Mouse (Mus musculus): ENCODE results near the gene Ing2. TPM values are rescaled to one million over a fixed set of nuclear protein-coding genes. Genes with fewer than 3 reads are reported as not detected.

Ing2 gene
- polyA plus RNA-seq, 1 experiment: 2.6 TPM

DNA sequence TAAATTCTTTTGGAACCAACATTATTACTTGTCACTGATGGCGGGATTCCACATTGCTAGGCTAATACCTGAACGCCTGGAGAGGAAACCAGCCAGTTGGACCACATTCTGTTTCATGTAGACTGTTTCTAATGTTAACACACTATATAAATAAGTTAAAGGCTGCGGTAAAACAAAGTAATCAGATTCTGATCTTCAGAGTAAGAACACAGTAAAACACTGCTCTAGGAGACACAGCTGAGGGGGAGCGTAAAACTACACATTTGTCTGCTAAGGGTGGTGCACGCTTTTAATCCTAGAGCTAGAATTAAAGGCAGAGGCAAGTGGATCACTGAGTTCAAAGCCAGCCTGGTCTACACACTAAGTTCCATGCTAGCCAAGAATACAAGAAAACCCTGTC, 12.6 kb downstream of the Ing2 start:
- no peak for DNase-seq (ENCODE audit: low read depth in 1 of 2, low spot score in 2 of 2)
- no peaks in the 10 kb centered on the region for H3K36me3 ChIP-seq (ENCODE audit: control insufficient read depth, insufficient read depth, low read length)
- H3K27ac ChIP-seq (ENCODE audit: insufficient read depth, low read length): no peak overlapping the region
- H3K4me3 ChIP-seq (ENCODE audit: extremely low read depth, insufficient read depth, insufficient read length): no peak overlapping the region
- no peaks in the 10 kb centered on the region for H3K4me1 ChIP-seq (ENCODE audit: control insufficient read depth, insufficient read depth, insufficient read length)
- 94% methylated on average over 5 of the region's 5 CpGs for WGBS
- no peaks in the 10 kb centered on the region for H3K27me3 ChIP-seq (ENCODE audit: control insufficient read depth, insufficient read depth, low read length)
- no peak for TF ChIP-seq POLR2A (IDR thresholded peaks at IDR 0.05; ENCODE audit: low read depth, low read length)

DNA sequence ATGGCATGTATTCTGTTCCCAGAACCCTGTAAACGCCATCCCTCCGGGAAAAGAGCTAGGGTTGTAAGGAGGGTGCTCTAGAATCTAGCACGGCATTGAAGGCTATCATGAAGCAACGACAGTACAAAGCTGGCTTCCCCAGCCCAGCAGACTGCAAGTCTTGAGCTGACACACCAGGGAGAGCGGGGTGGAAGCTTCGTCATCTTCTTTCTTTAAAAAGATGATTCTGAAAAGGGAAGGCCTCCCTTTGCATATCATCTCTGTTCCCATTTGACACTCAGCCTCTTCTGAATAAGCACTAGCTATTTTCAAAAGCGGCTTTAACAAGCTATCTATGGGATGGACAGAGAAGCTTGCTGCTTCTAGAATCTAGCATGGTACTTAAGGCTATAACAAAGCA, 15.0 kb downstream of the Ing2 start:
- no peak for TF ChIP-seq POLR2A (IDR thresholded peaks at IDR 0.05; ENCODE audit: low read depth, low read length)
- no peak for TF ChIP-seq CTCF (IDR thresholded peaks at IDR 0.05; ENCODE audit: extremely low read depth, insufficient read depth, insufficient read length, insufficient replicate concordance)
- 92% methylated on average over 7 of the region's 7 CpGs for WGBS
- no peak overlapping the region for H3K4me3 ChIP-seq (ENCODE audit: extremely low read depth, insufficient read depth, insufficient read length)
- H3K27ac ChIP-seq (ENCODE audit: insufficient read depth, low read length): no peak overlapping the region
- no peaks in the 10 kb centered on the region for H3K27me3 ChIP-seq (ENCODE audit: control insufficient read depth, insufficient read depth, low read length)
- no peaks in the 10 kb centered on the region for H3K4me1 ChIP-seq (ENCODE audit: control insufficient read depth, insufficient read depth, insufficient read length)
- H3K36me3 ChIP-seq (ENCODE audit: control insufficient read depth, insufficient read depth, low read length): no peaks in the 10 kb centered on the region
- DNase-seq (ENCODE audit: low read depth in 1 of 2, low spot score in 2 of 2): no peak

DNA sequence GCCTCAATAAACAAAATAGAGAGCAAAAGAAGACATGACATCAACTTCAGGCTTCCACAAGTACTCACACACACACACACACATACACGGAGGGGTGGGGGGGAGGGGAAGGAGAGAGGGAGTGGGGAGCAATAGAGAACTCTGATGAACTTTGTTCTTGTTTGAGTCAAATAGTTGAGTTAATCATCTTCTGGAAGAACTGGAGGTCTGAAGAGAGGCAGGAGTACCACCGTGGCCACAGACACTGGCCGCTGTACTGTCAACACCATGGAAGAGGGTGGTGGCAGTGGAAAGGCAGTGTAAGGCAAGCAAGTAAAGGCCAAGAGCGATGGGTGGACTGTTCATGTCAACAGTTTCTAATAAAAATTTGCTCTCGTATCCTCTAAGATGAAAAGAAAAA, 15.9 kb downstream of the Ing2 start:
- H3K4me1 ChIP-seq (ENCODE audit: control insufficient read depth, insufficient read depth, insufficient read length): no peaks in the 10 kb centered on the region
- no peaks in the 10 kb centered on the region for H3K27me3 ChIP-seq (ENCODE audit: control insufficient read depth, insufficient read depth, low read length)
- no peak for DNase-seq (ENCODE audit: low read depth in 1 of 2, low spot score in 2 of 2)
- no peak overlapping the region for H3K4me3 ChIP-seq (ENCODE audit: extremely low read depth, insufficient read depth, insufficient read length)
- no peak overlapping the region for H3K27ac ChIP-seq (ENCODE audit: insufficient read depth, low read length)
- 91% methylated on average over 5 of the region's 5 CpGs for WGBS
- no peak for TF ChIP-seq POLR2A (IDR thresholded peaks at IDR 0.05; ENCODE audit: low read depth, low read length)
- no peaks in the 10 kb centered on the region for H3K36me3 ChIP-seq (ENCODE audit: control insufficient read depth, insufficient read depth, low read length)

DNA sequence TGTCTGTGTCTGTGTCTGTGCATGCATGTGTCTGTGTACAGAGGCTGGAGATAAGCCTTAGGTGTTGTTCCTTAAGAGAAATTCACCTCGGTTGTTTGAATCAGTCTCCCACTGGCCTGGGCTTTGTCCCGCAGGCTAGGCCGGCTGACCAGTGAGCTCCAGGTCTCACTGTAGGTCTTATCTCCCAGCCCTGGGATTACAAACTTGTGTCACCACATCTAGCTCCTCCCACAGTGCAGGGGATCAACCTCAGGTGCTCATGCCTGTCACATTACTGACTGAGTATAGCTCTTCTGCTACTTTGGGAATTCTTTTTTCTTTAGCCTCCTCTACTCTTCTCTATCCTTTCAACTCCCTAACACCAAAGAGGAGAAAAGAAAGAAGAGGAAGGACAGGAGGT, 20.9 kb downstream of the Ing2 start:
- Histone ChIP-seq H3K4me1 (ENCODE audit: control insufficient read depth, insufficient read depth, insufficient read length) (no peaks in the 10 kb centered on the region), H3K27me3 (ENCODE audit: control insufficient read depth, insufficient read depth, low read length) (no peaks in the 10 kb centered on the region), H3K27ac (ENCODE audit: insufficient read depth, low read length) (no peak overlapping the region), H3K36me3 (ENCODE audit: control insufficient read depth, insufficient read depth, low read length) (no peaks in the 10 kb centered on the region), H3K4me3 (ENCODE audit: extremely low read depth, insufficient read depth, insufficient read length) (no peak overlapping the region)
- no peak for TF ChIP-seq CTCF (IDR thresholded peaks at IDR 0.05; ENCODE audit: extremely low read depth, insufficient read depth, insufficient read length, insufficient replicate concordance)
- no peak for TF ChIP-seq POLR2A (IDR thresholded peaks at IDR 0.05; ENCODE audit: low read depth, low read length)
- 81% methylated on average over 3 of the region's 3 CpGs for WGBS
- no peak for DNase-seq (ENCODE audit: low read depth in 1 of 2, low spot score in 2 of 2)

DNA sequence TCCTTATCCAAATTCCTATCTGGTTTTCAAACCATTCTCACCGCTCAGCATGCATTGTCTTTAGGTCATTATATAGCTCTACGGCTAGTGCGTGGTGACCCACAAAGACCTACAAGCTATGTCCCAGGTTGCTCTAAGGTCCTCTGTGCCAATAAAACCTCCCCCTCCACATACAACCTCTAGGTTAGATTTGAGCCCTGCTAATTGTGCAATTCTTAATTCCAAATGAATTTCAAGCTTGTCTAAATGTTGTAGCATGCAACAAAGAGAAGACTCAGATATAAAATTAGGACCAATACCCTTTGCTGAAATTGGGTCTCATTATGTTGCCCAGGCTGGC, 22.6 kb downstream of the Ing2 start:
- H3K27me3 ChIP-seq (ENCODE audit: control insufficient read depth, insufficient read depth, low read length): no peaks in the 10 kb centered on the region
- no peak overlapping the region for H3K27ac ChIP-seq (ENCODE audit: insufficient read depth, low read length)
- no peaks in the 10 kb centered on the region for H3K4me1 ChIP-seq (ENCODE audit: control insufficient read depth, insufficient read depth, insufficient read length)
- H3K4me3 ChIP-seq (ENCODE audit: extremely low read depth, insufficient read depth, insufficient read length): no peak overlapping the region
- WGBS: 89% methylated on average over 3 of the region's 3 CpGs
- H3K36me3 ChIP-seq (ENCODE audit: control insufficient read depth, insufficient read depth, low read length): no peaks in the 10 kb centered on the region
- TF ChIP-seq CTCF (IDR thresholded peaks at IDR 0.05; ENCODE audit: extremely low read depth, insufficient read depth, insufficient read length, insufficient replicate concordance): no peak
- no peak for TF ChIP-seq POLR2A (IDR thresholded peaks at IDR 0.05; ENCODE audit: low read depth, low read length)
- DNase-seq (ENCODE audit: low read depth in 1 of 2, low spot score in 2 of 2): no peak

DNA sequence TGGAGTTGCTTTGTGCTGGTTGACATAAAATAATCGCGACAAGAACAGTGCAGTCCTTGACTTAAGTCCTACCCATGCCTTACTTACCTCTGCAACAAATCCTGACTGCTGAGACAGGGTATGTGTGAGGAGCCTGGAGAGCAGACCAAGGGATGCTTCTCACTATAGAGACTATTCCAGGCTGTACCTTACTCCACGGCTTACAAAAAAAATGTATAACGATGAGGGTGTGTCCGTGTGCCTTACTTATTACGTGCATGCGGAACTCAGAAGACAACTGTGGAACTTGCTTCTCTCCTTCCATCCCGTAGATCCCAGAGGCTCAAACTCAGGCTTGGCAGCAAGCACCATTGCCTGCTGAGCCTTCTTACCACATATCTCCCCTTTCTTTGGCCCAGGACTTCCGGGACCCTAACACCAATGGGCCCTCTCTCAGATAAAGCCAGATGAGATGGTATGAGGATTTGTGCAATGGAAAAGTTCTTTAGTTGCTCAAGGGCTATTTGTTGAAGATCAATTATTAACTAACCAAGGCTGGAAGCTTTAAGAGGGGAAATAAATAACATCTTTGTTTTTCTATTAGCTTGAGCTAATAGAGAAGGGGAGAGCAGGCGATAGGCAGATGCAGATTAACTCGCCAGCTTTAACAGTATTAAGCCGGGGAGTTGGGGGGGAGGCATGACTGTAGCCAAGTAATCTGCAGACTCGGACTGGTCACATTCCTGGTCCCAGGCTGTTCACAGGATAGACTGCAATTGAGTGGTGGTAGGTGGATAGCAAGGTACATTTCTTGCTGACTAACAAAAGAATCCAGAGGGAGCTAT, 23.2 kb downstream of the Ing2 start:
- 92% methylated on average over 13 of the region's 13 CpGs for WGBS
- no peak for TF ChIP-seq CTCF (IDR thresholded peaks at IDR 0.05; ENCODE audit: extremely low read depth, insufficient read depth, insufficient read length, insufficient replicate concordance)
- no peak for TF ChIP-seq POLR2A (IDR thresholded peaks at IDR 0.05; ENCODE audit: low read depth, low read length)
- H3K27me3 ChIP-seq (ENCODE audit: control insufficient read depth, insufficient read depth, low read length): no peaks in the 10 kb centered on the region
- H3K4me1 ChIP-seq (ENCODE audit: control insufficient read depth, insufficient read depth, insufficient read length): no peaks in the 10 kb centered on the region
- no peaks in the 10 kb centered on the region for H3K36me3 ChIP-seq (ENCODE audit: control insufficient read depth, insufficient read depth, low read length)
- DNase-seq (ENCODE audit: low read depth in 1 of 2, low spot score in 2 of 2): no peak
- H3K4me3 ChIP-seq (ENCODE audit: extremely low read depth, insufficient read depth, insufficient read length): no peak overlapping the region
- H3K27ac ChIP-seq (ENCODE audit: insufficient read depth, low read length): no peak overlapping the region

DNA sequence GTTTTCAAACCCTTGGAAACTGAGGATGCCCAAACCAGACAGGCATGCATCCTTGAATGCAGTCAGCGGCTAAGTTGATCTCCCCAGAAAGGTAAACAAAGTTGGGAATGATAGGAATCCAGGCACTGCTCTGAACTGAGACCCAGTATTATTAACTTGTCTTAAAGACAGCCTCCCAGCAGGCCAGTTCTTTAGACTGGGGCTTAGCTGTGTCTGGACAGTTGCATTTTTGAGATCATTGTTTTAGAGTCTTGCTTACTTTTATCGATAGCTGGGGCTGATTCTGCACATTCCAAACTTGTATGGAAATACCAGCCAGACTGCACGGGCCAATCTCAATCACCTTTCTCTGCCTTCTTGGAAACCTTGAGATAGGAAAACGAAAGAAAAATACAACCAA, 24.5 kb downstream of the Ing2 start:
- 86% methylated on average over 4 of the region's 4 CpGs for WGBS
- Histone ChIP-seq H3K4me3 (ENCODE audit: extremely low read depth, insufficient read depth, insufficient read length) (no peak overlapping the region), H3K4me1 (ENCODE audit: control insufficient read depth, insufficient read depth, insufficient read length) (no peaks in the 10 kb centered on the region), H3K36me3 (ENCODE audit: control insufficient read depth, insufficient read depth, low read length) (no peaks in the 10 kb centered on the region), H3K27me3 (ENCODE audit: control insufficient read depth, insufficient read depth, low read length) (no peaks in the 10 kb centered on the region), H3K27ac (ENCODE audit: insufficient read depth, low read length) (no peak overlapping the region)
- DNase-seq (ENCODE audit: low read depth in 1 of 2, low spot score in 2 of 2): no peak
- TF ChIP-seq CTCF (IDR thresholded peaks at IDR 0.05; ENCODE audit: extremely low read depth, insufficient read depth, insufficient read length, insufficient replicate concordance) (no peak), POLR2A (IDR thresholded peaks at IDR 0.05; ENCODE audit: low read depth, low read length) (no peak)
